ENCODE assay signal across 25 mouse cellular contexts in the genomic region with DNA sequence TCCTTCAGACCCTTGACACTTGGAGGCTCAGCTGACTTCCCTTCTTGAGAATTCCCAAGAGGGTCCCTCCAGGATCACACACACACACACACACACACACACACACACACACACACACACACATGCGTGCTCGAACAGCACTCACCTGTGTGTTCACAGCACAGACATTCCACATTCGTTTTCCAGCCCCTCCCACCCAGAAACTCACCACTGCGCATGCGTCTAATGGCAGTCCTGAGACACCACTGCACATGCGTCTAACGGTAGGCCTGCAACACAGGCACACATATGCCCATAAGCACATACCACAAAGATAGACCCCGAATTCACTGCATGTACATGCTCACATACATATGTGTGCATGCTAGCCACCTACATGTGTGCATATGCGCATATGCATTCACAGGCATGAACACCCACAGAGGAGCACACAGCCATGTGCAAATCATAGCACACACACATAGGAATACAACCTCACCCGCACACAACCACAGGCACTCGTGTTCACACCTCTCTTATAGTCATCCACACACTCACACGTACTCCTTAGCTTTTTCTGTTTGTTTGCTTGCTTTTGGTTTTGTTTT. TPM values are rescaled to one million over a fixed set of nuclear protein-coding genes. Genes with fewer than 3 reads are reported as not detected.
"Had no signal": no experiment of that assay in that cellular context is flagged by ENCODE, and none has a peak within 500 bp of the region (broad histone marks: within the 10 kb centered on the region; RNA-seq: fewer than 3 reads in every experiment).

No protein-coding gene starts in this region.

- ATAC-seq: lung, postnatal 0 days; midbrain, embryonic 16.5 days had no signal

- H3K9ac ChIP-seq: lung, embryonic 15.5 days; midbrain, embryonic 12.5 days; neural tube, embryonic 13.5 days; neural tube, embryonic 15.5 days had no signal

- H3K4me3 ChIP-seq: lung, embryonic 15.5 days; midbrain, embryonic 10.5 days; midbrain, embryonic 12.5 days; myocyte; neural tube, embryonic 13.5 days; neural tube, embryonic 15.5 days had no signal

- H3K9me3 ChIP-seq: lung, embryonic 15.5 days; midbrain, embryonic 10.5 days; midbrain, embryonic 12.5 days; neural tube, embryonic 13.5 days; neural tube, embryonic 15.5 days had no signal

- DNase-seq: lung, adult 2 months; lung, postnatal 14 days; lung, postnatal 36 days; midbrain, embryonic 14.5 days; retina, postnatal 1 day; right cerebral cortex, adult 18-20 months; right cerebral cortex, postnatal 25 days; right cerebral cortex, postnatal 4 days; spleen, adult 18-20 months; thymus, adult 18-20 months; thymus, postnatal 25 days; thymus, postnatal 4 days had no signal

- H3K27me3 ChIP-seq: neural tube, embryonic 13.5 days; neural tube, embryonic 15.5 days had no signal

- H3K4me1 ChIP-seq: lung, embryonic 15.5 days had no signal

- H3K36me3 ChIP-seq: lung, embryonic 15.5 days; midbrain, embryonic 10.5 days; midbrain, embryonic 12.5 days; neural tube, embryonic 13.5 days; neural tube, embryonic 15.5 days had no signal

- H3K27ac ChIP-seq: lung, embryonic 15.5 days; macrophage; neural tube, embryonic 13.5 days; neural tube, embryonic 15.5 days had no signal

- H3K4me2 ChIP-seq: lung, embryonic 15.5 days; midbrain, embryonic 12.5 days; neural tube, embryonic 13.5 days; neural tube, embryonic 15.5 days had no signal

RNA-seq across cellular contexts. Expression of a gene that starts 29.7 kb away (rescaled TPM):
- total RNA-seq: megakaryocyte-erythroid progenitor cell, adult 5-6 weeks had no signal
- polyA plus RNA-seq: macrophage had no signal

RNA-seq across cellular contexts. Expression of a gene that starts 34.4 kb away (rescaled TPM):
- total RNA-seq: megakaryocyte progenitor cell, adult 5-6 weeks; megakaryocyte-erythroid progenitor cell, adult 5-6 weeks had no signal
- polyA plus RNA-seq: macrophage, myocyte had no signal

RNA-seq across cellular contexts. Expression of a gene that starts 55.1 kb away (rescaled TPM):
- total RNA-seq: megakaryocyte progenitor cell, adult 5-6 weeks; megakaryocyte-erythroid progenitor cell, adult 5-6 weeks had no signal
- polyA plus RNA-seq: liver, embryonic 16.5 days; macrophage; neural tube, embryonic 11.5 days had no signal

RNA-seq across cellular contexts. Expression of a gene that starts 58.4 kb away (rescaled TPM):
- total RNA-seq: megakaryocyte-erythroid progenitor cell, adult 5-6 weeks had no signal
